Mouse (Mus musculus): ENCODE measurements around the gene Invs. TPM values are rescaled to one million over a fixed set of nuclear protein-coding genes. Genes with fewer than 3 reads are reported as not detected.
"Not testable (repeated sequence)": the region's sequence is repeated elsewhere in the genome, so short reads cannot be mapped to it uniquely, and the experiment has no call there.

Gene Invs
- total RNA-seq, 1 experiment from 2014 or later: 11.8 TPM

- no peak for ATAC-seq (replicated peaks in 1 of 2; ENCODE audit: insufficient read depth in 1 of 2, low FRiP score in 2 of 2, low TSS enrichment in 1 of 2, low read depth in 1 of 2, poor library complexity in 2 of 2, severe bottlenecking in 2 of 2)
Measured at GRCm38 (mm10) chr4:48314814-48315213, 35.3 kb downstream of the Invs start.

- ATAC-seq (replicated peaks in 1 of 2; ENCODE audit: insufficient read depth in 1 of 2, low FRiP score in 2 of 2, low TSS enrichment in 1 of 2, low read depth in 1 of 2, poor library complexity in 2 of 2, severe bottlenecking in 2 of 2): no peak
Measured at GRCm38 (mm10) chr4:48316036-48316435, 36.5 kb downstream of the Invs start.

- no peak for ATAC-seq (replicated peaks in 1 of 2; ENCODE audit: insufficient read depth in 1 of 2, low FRiP score in 2 of 2, low TSS enrichment in 1 of 2, low read depth in 1 of 2, poor library complexity in 2 of 2, severe bottlenecking in 2 of 2)
Measured at GRCm38 (mm10) chr4:48321276-48321675, 41.7 kb downstream of the Invs start.

GRCm38 (mm10) chr4:48322095-48322494 lies 42.5 kb downstream of the Invs start:
- peak; percentile 29 to 46; a peak in 2 of 4 replicates for ATAC-seq (replicated peaks in 1 of 2; ENCODE audit: insufficient read depth in 1 of 2, low FRiP score in 2 of 2, low TSS enrichment in 1 of 2, low read depth in 1 of 2, poor library complexity in 2 of 2, severe bottlenecking in 2 of 2)

- ATAC-seq (replicated peaks in 1 of 2; ENCODE audit: insufficient read depth in 1 of 2, low FRiP score in 2 of 2, low TSS enrichment in 1 of 2, low read depth in 1 of 2, poor library complexity in 2 of 2, severe bottlenecking in 2 of 2): no peak
Measured at GRCm38 (mm10) chr4:48327192-48327591, 47.6 kb downstream of the Invs start.

GRCm38 (mm10) chr4:48328042-48328441 lies 48.5 kb downstream of the Invs start:
- no peak for ATAC-seq (replicated peaks in 1 of 2; ENCODE audit: insufficient read depth in 1 of 2, low FRiP score in 2 of 2, low TSS enrichment in 1 of 2, low read depth in 1 of 2, poor library complexity in 2 of 2, severe bottlenecking in 2 of 2)

GRCm38 (mm10) chr4:48332453-48333051 lies 53.0 kb downstream of the Invs start:
- no peak for ATAC-seq (replicated peaks in 1 of 2; ENCODE audit: insufficient read depth in 1 of 2, low FRiP score in 2 of 2, low TSS enrichment in 1 of 2, low read depth in 1 of 2, poor library complexity in 2 of 2, severe bottlenecking in 2 of 2)

GRCm38 (mm10) chr4:48334927-48335763 lies 55.6 kb downstream of the Invs start:
- no peak for ATAC-seq (replicated peaks in 1 of 2; ENCODE audit: insufficient read depth in 1 of 2, low FRiP score in 2 of 2, low TSS enrichment in 1 of 2, low read depth in 1 of 2, poor library complexity in 2 of 2, severe bottlenecking in 2 of 2)

- ATAC-seq (replicated peaks in 1 of 2; ENCODE audit: insufficient read depth in 1 of 2, low FRiP score in 2 of 2, low TSS enrichment in 1 of 2, low read depth in 1 of 2, poor library complexity in 2 of 2, severe bottlenecking in 2 of 2): no peak
Measured at GRCm38 (mm10) chr4:48342705-48343104, 63.1 kb downstream of the Invs start.

GRCm38 (mm10) chr4:48362367-48362766 lies 82.8 kb downstream of the Invs start:
- ATAC-seq (replicated peaks in 1 of 2; ENCODE audit: insufficient read depth in 1 of 2, low FRiP score in 2 of 2, low TSS enrichment in 1 of 2, low read depth in 1 of 2, poor library complexity in 2 of 2, severe bottlenecking in 2 of 2): no peak

GRCm38 (mm10) chr4:48371037-48371436 lies 91.5 kb downstream of the Invs start:
- ATAC-seq (replicated peaks in 1 of 2; ENCODE audit: insufficient read depth in 1 of 2, low FRiP score in 2 of 2, low TSS enrichment in 1 of 2, low read depth in 1 of 2, poor library complexity in 2 of 2, severe bottlenecking in 2 of 2): no peak

GRCm38 (mm10) chr4:48380940-48381339 lies 101.4 kb downstream of the Invs start:
- peak in 1 of 2 experiments; percentile 48; a peak in 1 of 4 replicates for ATAC-seq (replicated peaks in 1 of 2; ENCODE audit: insufficient read depth in 1 of 2, low FRiP score in 2 of 2, low TSS enrichment in 1 of 2, low read depth in 1 of 2, poor library complexity in 2 of 2, severe bottlenecking in 2 of 2)

GRCm38 (mm10) chr4:48382506-48382905 lies 102.9 kb downstream of the Invs start:
- no peak for ATAC-seq (replicated peaks in 1 of 2; ENCODE audit: insufficient read depth in 1 of 2, low FRiP score in 2 of 2, low TSS enrichment in 1 of 2, low read depth in 1 of 2, poor library complexity in 2 of 2, severe bottlenecking in 2 of 2)

GRCm38 (mm10) chr4:48396949-48397348 lies 117.4 kb downstream of the Invs start:
- ATAC-seq (replicated peaks in 1 of 2; ENCODE audit: insufficient read depth in 1 of 2, low FRiP score in 2 of 2, low TSS enrichment in 1 of 2, low read depth in 1 of 2, poor library complexity in 2 of 2, severe bottlenecking in 2 of 2): no peak

GRCm38 (mm10) chr4:48403066-48403640 lies 123.6 kb downstream of the Invs start:
- no peak for ATAC-seq (replicated peaks in 1 of 2; ENCODE audit: insufficient read depth in 1 of 2, low FRiP score in 2 of 2, low TSS enrichment in 1 of 2, low read depth in 1 of 2, poor library complexity in 2 of 2, severe bottlenecking in 2 of 2)

- ATAC-seq (replicated peaks in 1 of 2; ENCODE audit: insufficient read depth in 1 of 2, low FRiP score in 2 of 2, low TSS enrichment in 1 of 2, low read depth in 1 of 2, poor library complexity in 2 of 2, severe bottlenecking in 2 of 2): not testable (repeated sequence)
Measured at GRCm38 (mm10) chr4:48405724-48406491, 126.3 kb downstream of the Invs start.

- peak; percentile 32 to 68 for ATAC-seq (replicated peaks in 1 of 2; ENCODE audit: insufficient read depth in 1 of 2, low FRiP score in 2 of 2, low TSS enrichment in 1 of 2, low read depth in 1 of 2, poor library complexity in 2 of 2, severe bottlenecking in 2 of 2)
Measured at GRCm38 (mm10) chr4:48407350-48408039, 127.9 kb downstream of the Invs start.
